Mouse (Mus musculus): ENCODE data around the gene Abca15. TPM values are rescaled to one million over a fixed set of nuclear protein-coding genes. Genes with fewer than 3 reads are reported as not detected.
"Not testable (repeated sequence)": the region's sequence is repeated elsewhere in the genome, so short reads cannot be mapped to it uniquely, and the experiment has no call there.

Gene Abca15
- polyA plus RNA-seq (2012; rRNA removed) (not detected in 2 replicates), polyA plus RNA-seq (2014; fragmentation: Nextera tagmentation; extraction: Ambion mirVana) (not detected in 2 replicates)

DNA sequence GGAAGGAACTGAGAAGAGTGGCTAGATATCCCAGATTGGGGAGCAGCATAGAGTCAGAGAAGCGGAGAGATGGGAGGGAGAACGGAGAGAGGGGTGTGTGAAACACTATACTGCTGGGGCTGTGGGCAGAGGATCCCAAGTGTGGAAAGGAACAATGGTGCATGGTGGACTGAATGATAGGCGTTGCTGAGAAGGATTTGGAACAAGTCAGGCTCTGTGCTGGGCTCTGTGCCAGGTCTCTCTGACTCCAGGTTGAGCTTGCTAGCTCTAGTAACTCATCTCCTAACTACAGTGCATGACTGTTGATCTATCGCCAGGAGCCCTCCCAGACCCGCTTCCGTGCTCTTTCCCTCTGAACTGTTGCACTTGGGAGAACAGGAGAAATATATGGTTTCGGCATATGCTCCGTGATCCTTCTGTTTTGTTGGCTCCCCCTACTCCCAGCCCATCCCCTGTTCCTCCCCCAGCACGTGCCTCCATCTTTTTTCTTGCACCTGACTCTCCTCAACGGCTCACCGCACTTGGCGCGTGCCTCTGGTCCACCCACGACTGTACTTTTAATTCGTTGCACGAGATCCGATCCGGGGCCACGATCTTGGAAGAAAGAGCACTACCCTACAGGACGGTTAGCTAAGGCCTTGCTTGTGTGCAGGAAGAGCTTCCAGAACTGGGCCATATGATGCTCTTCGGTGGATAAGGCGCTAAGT, at the start of gene Abca15:
Abca15 (plus strand) TSS at position 584 of the 707 bp plus-strand sequence.
- H3K27ac ChIP-seq: no peak within 1 kb of the TSS
- DNase-seq (ENCODE audit: low read depth in 3 of 3, low spot score in 3 of 3) (no peak), ATAC-seq (ENCODE audit: insufficient read depth) (no peak)
- H3K27me3 ChIP-seq (ENCODE audit: control insufficient read depth, insufficient read depth, low read length): no peaks in the 10 kb centered on the region
- 76% methylated on average over 22 of the region's 22 CpGs for WGBS (ENCODE audit: insufficient replicate concordance)
- no peak within 1 kb of the TSS for H3K4me3 ChIP-seq (ENCODE audit: insufficient read depth in 1 of 2, low read depth in 2 of 2, low read length in 2 of 2)
- TF ChIP-seq EP300 (IDR thresholded peaks at IDR 0.05; ENCODE audit: low read depth) (no peak), CTCF (IDR thresholded peaks at IDR 0.05; ENCODE audit: low read depth) (no peak)
- H3K9me3 ChIP-seq (ENCODE audit: control insufficient read depth, low read length): no peaks in the 10 kb centered on the region
- H3K4me1 ChIP-seq (replicated peaks; ENCODE audit: control insufficient read depth in 2 of 2, insufficient read depth in 2 of 2, low read length in 1 of 2): no peaks in the 10 kb centered on the region
- H3K4me2 ChIP-seq (ENCODE audit: low read depth): no peak within 1 kb of the TSS
- H3K9ac ChIP-seq (replicated peaks): no peak within 1 kb of the TSS
- no peaks in the 10 kb centered on the region for H3K36me3 ChIP-seq (replicated peaks; ENCODE audit: control insufficient read depth, insufficient read depth, low read depth)

DNA sequence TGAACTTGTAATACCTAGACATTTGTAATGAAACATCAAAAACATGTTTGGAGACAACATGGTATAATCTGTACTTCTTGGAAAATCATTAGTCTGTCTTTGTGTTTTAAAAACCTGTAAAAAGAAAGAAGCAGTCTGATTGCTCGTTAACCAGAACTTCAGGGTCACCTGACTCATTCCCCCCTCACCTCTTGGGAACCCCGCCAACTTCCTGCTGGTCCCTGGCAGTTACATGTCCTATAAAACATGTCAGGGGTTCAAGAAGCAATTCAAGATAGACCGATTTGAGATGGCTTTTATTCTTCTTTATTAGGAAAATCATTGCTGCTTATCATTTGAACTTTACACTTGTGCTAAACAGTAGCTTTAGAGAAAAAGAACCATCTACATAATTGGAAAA, 43.2 kb upstream of the Abca15 start:
- Histone ChIP-seq H3K27ac (no peak overlapping the region), H3K4me3 (ENCODE audit: insufficient read depth in 1 of 2, low read depth in 2 of 2, low read length in 2 of 2) (no peak overlapping the region), H3K4me2 (ENCODE audit: low read depth) (no peak overlapping the region), H3K4me1 (replicated peaks; ENCODE audit: control insufficient read depth in 2 of 2, insufficient read depth in 2 of 2, low read length in 1 of 2) (no peaks in the 10 kb centered on the region), H3K9me3 (ENCODE audit: control insufficient read depth, low read length) (no peaks in the 10 kb centered on the region), H3K27me3 (ENCODE audit: control insufficient read depth, insufficient read depth, low read length) (no peaks in the 10 kb centered on the region), H3K9ac (replicated peaks) (no peak overlapping the region), H3K36me3 (replicated peaks; ENCODE audit: control insufficient read depth, insufficient read depth, low read depth) (no peaks in the 10 kb centered on the region)
- 40% methylated on average over 3 of the region's 3 CpGs for WGBS (ENCODE audit: insufficient replicate concordance)
- DNase-seq (ENCODE audit: low read depth in 3 of 3, low spot score in 3 of 3): no peak
- ATAC-seq (ENCODE audit: insufficient read depth): no peak
- TF ChIP-seq EP300 (IDR thresholded peaks at IDR 0.05; ENCODE audit: low read depth) (no peak), CTCF (IDR thresholded peaks at IDR 0.05; ENCODE audit: low read depth) (no peak)

DNA sequence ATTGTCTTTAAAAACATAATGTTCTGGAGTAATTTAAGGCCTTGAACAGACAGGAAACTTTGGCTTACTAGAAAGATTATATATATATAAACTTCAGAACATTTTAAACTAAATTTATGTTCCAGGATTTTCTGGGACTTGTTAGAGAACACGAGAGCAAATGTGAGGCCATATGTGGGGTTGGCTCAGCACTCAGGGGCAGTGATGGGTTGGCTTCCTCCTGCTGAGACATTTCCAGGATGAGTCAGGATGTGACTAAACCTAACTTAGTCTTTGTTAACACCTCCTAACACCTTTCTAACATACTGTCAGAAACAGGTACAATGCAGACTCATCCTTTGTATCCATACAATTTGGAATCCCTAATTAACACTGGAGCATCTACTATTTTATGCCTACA, 12.4 kb upstream of the Abca15 start:
- Histone ChIP-seq H3K9me3 (ENCODE audit: control insufficient read depth, low read length) (no peaks in the 10 kb centered on the region), H3K9ac (replicated peaks) (no peak overlapping the region), H3K4me3 (ENCODE audit: insufficient read depth in 1 of 2, low read depth in 2 of 2, low read length in 2 of 2) (no peak overlapping the region), H3K4me2 (ENCODE audit: low read depth) (no peak overlapping the region), H3K4me1 (replicated peaks; ENCODE audit: control insufficient read depth in 2 of 2, insufficient read depth in 2 of 2, low read length in 1 of 2) (no peaks in the 10 kb centered on the region), H3K27me3 (ENCODE audit: control insufficient read depth, insufficient read depth, low read length) (no peaks in the 10 kb centered on the region), H3K27ac (no peak overlapping the region), H3K36me3 (replicated peaks; ENCODE audit: control insufficient read depth, insufficient read depth, low read depth) (no peaks in the 10 kb centered on the region)
- WGBS (ENCODE audit: insufficient replicate concordance): 50% methylated on average over 1 of the region's 1 CpGs
- no peak for DNase-seq (ENCODE audit: low read depth in 3 of 3, low spot score in 3 of 3)
- no peak for ATAC-seq (ENCODE audit: insufficient read depth)
- TF ChIP-seq CTCF (IDR thresholded peaks at IDR 0.05; ENCODE audit: low read depth) (no peak), EP300 (IDR thresholded peaks at IDR 0.05; ENCODE audit: low read depth) (no peak)

DNA sequence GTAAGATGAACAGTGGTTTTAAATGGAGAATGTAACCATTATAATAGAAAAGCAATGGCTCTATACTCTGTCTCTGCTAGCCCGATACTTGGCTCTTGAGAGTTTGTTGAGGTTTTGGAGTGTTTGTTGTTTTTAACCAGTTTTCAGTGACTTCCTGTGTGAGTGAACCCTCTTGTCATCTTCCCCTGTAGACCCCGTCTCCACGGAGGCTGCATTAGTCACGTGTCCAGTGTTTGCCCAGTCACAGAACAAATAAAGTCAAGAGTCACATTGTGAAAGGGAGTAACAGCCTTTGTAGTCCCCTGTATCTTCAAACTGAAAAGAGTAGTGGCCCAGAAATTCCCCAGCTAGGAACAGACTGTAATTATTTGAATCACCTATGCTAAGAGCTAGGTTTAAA, 5.5 kb upstream of the Abca15 start:
- Histone ChIP-seq H3K27ac (no peak overlapping the region), H3K9me3 (ENCODE audit: control insufficient read depth, low read length) (no peaks in the 10 kb centered on the region), H3K9ac (replicated peaks) (no peak overlapping the region), H3K36me3 (replicated peaks; ENCODE audit: control insufficient read depth, insufficient read depth, low read depth) (no peaks in the 10 kb centered on the region), H3K4me1 (replicated peaks; ENCODE audit: control insufficient read depth in 2 of 2, insufficient read depth in 2 of 2, low read length in 1 of 2) (no peaks in the 10 kb centered on the region), H3K4me2 (ENCODE audit: low read depth) (no peak overlapping the region), H3K27me3 (ENCODE audit: control insufficient read depth, insufficient read depth, low read length) (no peaks in the 10 kb centered on the region), H3K4me3 (ENCODE audit: insufficient read depth in 1 of 2, low read depth in 2 of 2, low read length in 2 of 2) (no peak overlapping the region)
- DNase-seq (ENCODE audit: low read depth in 3 of 3, low spot score in 3 of 3) (no peak), ATAC-seq (ENCODE audit: insufficient read depth) (no peak)
- WGBS (ENCODE audit: insufficient replicate concordance): 35% methylated on average over 4 of the region's 4 CpGs
- TF ChIP-seq CTCF (IDR thresholded peaks at IDR 0.05; ENCODE audit: low read depth): no peak
- TF ChIP-seq EP300 (IDR thresholded peaks at IDR 0.05; ENCODE audit: low read depth): no peak

DNA sequence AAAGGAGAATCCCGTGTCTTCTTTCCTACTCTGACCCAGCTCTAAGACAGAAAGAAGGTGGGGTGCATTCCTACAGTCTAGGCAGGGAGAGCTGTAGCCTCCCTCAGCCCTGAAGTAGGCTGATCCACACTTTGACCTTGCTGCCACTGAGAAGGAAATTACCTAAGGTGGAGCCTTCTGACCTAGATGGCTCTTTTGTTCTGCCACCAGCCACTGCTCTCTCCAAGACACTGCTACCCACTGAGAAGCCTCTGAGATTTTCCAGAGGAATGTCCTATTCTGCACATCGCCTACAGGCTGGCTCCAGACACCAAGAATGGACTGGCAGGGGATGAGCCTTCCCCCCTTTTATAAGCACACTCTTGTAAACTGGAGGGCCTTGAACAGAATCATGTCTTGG, 2.6 kb upstream of the Abca15 start:
- H3K4me2 ChIP-seq (ENCODE audit: low read depth); DNase-seq (ENCODE audit: low read depth in 3 of 3, low spot score in 3 of 3); H3K4me3 ChIP-seq (ENCODE audit: insufficient read depth in 1 of 2, low read depth in 2 of 2, low read length in 2 of 2); H3K4me1 ChIP-seq (replicated peaks; ENCODE audit: control insufficient read depth in 2 of 2, insufficient read depth in 2 of 2, low read length in 1 of 2); ATAC-seq (ENCODE audit: insufficient read depth); H3K27ac ChIP-seq; H3K36me3 ChIP-seq (replicated peaks; ENCODE audit: control insufficient read depth, insufficient read depth, low read depth); H3K9me3 ChIP-seq (ENCODE audit: control insufficient read depth, low read length); H3K9ac ChIP-seq (replicated peaks); H3K27me3 ChIP-seq (ENCODE audit: control insufficient read depth, insufficient read depth, low read length): not testable (repeated sequence)
- 51% methylated on average over 2 of the region's 2 CpGs for WGBS (ENCODE audit: insufficient replicate concordance)
